Comparison of ENCODE assay signal across 8 mouse cellular contexts in the genomic region with DNA sequence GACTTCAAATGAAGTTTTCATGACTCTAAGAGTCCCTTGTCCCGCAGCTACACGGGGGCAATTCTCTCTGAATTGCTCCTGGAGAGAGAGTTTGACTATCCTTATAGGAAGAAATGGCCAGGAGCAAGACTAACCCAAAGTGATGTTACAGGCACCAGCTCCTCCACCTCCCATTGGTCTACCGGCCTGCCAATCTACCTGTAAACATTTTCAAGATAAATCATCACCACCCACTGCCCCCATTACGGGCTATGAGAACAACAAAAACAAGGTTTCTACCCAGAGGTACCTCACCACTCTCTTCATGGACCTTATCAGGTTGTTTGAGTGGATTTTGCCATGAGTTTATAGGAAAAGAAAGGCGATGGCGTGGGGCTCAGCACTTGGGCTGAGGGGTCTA. TPM values are rescaled to one million over a fixed set of nuclear protein-coding genes. Genes with fewer than 3 reads are reported as not detected.
DNase-seq lines count a peak whose midpoint lies in the region; ATAC-seq lines count a peak whose summit lies in the region.

No protein-coding gene starts in this region.

- no peak overlapping the region for H3K27ac ChIP-seq in forebrain, embryonic 12.5 days
- H3K27ac ChIP-seq in intestine, embryonic 16.5 days (ENCODE audit: low read length) = peak overlapping the region; percentile 90
- no peak overlapping the region for H3K27ac ChIP-seq in midbrain, embryonic 10.5 days (replicated peaks)

- no peak overlapping the region for H3K9ac ChIP-seq in forebrain, embryonic 12.5 days
- H3K9ac ChIP-seq in intestine, embryonic 16.5 days (ENCODE audit: low read depth, low read length) = peak overlapping the region; percentile 87

- no peak for ATAC-seq in forebrain, embryonic 12.5 days (ENCODE audit: low FRiP score)
- no peak for ATAC-seq in intestine, embryonic 16.5 days
- ATAC-seq in cerebellum, adult (ENCODE audit: insufficient number of reproducible peaks, low FRiP score, low TSS enrichment) = no peak

- peaks cover 29% of the 10 kb centered on the region for H3K27me3 ChIP-seq in forebrain, embryonic 12.5 days
- no peaks in the 10 kb centered on the region for H3K27me3 ChIP-seq in intestine, embryonic 16.5 days (replicated peaks; ENCODE audit: control insufficient read depth, insufficient read depth, low read length)
- H3K27me3 ChIP-seq in midbrain, embryonic 10.5 days (ENCODE audit: low read depth, poor library complexity, severe bottlenecking) = peaks cover 48% of the 10 kb centered on the region

- 0 out of 2 replicates have a peak, but pooled peaks cover 3% of the 10 kb centered on the region for H3K9me3 ChIP-seq in forebrain, embryonic 12.5 days
- no peaks in the 10 kb centered on the region for H3K9me3 ChIP-seq in intestine, embryonic 16.5 days (ENCODE audit: control insufficient read depth, low read length)
- H3K9me3 ChIP-seq in midbrain, embryonic 10.5 days (replicated peaks) = peaks cover 3% of the 10 kb centered on the region; the same call in 1 of the 2 replicates

- DNase-seq in NIH3T3 (ENCODE audit: low read depth) = peak; percentile 56
- no peak for DNase-seq in midbrain, embryonic 10.5 days (ENCODE audit: low spot score)
- DNase-seq in layer of hippocampus, adult 9-10 months (ENCODE audit: low spot score) = no peak
- no peak for DNase-seq in cerebellum, postnatal 4 days (ENCODE audit: low spot score in 2 of 2)
- DNase-seq in adrenal gland, adult 8-10 months = no peak

- peak overlapping the region; percentile 93 for H3K4me2 ChIP-seq in forebrain, embryonic 12.5 days
- peak overlapping the region; percentile 57 for H3K4me2 ChIP-seq in intestine, embryonic 16.5 days (ENCODE audit: low read depth, low read length)

- H3K4me1 ChIP-seq in forebrain, embryonic 12.5 days = peaks cover 47% of the 10 kb centered on the region
- peaks cover 32% of the 10 kb centered on the region for H3K4me1 ChIP-seq in intestine, embryonic 16.5 days (ENCODE audit: control insufficient read depth, insufficient read depth, low read length)
- peaks cover 39% of the 10 kb centered on the region for H3K4me1 ChIP-seq in midbrain, embryonic 10.5 days

- H3K4me3 ChIP-seq in forebrain, embryonic 12.5 days (replicated peaks) = peak overlapping the region; percentile 60
- peak overlapping the region; percentile 74 for H3K4me3 ChIP-seq in intestine, embryonic 16.5 days (ENCODE audit: low read length)
- peak overlapping the region; percentile 71 for H3K4me3 ChIP-seq in midbrain, embryonic 10.5 days

- 52% methylated on average over 6 of the region's 6 CpGs for WGBS in forebrain, embryonic 12.5 days
- 30% methylated on average over 6 of the region's 6 CpGs for WGBS in intestine, embryonic 16.5 days
- 48% methylated on average over 6 of the region's 6 CpGs for WGBS in midbrain, embryonic 10.5 days

- no peaks in the 10 kb centered on the region for H3K36me3 ChIP-seq in forebrain, embryonic 12.5 days (replicated peaks)
- no peaks in the 10 kb centered on the region for H3K36me3 ChIP-seq in intestine, embryonic 16.5 days (ENCODE audit: control insufficient read depth, insufficient read depth, low read length)
- H3K36me3 ChIP-seq in midbrain, embryonic 10.5 days = no peaks in the 10 kb centered on the region

RNA-seq across cellular contexts. Expression of gene Egln3, which starts 1.4 kb away (rescaled TPM):
- polyA plus RNA-seq in forebrain, embryonic 12.5 days (2016; fragmentation: Nextera tagmentation; extraction: Ambion mirVana) = 3.8 and 3.9 TPM in 2 replicates
- polyA plus RNA-seq in intestine, embryonic 16.5 days (2015; fragmentation: Nextera tagmentation; extraction: Ambion mirVana) = 69.4 and 73.6 TPM in 2 replicates
- 2.7 and 3.5 TPM in 2 replicates for polyA plus RNA-seq in midbrain, embryonic 10.5 days (2016; fragmentation: Nextera tagmentation; extraction: Ambion mirVana)
- 1 to 10 TPM; 3.6 to 8.9 (median 5.1) TPM for total RNA-seq in adrenal gland, adult 8-10 months (2022)

Comparison
In these comparisons a context has a peak if more than half of its experiments do, and no peak if none do; other contexts are left out.
1. RNA of gene Egln3, which starts 1.4 kb away (polyA plus RNA-seq): 69.4 to 73.6 TPM in intestine, embryonic 16.5 days; 3.8 to 3.9 TPM in forebrain, embryonic 12.5 days and 2.7 to 3.5 TPM in midbrain, embryonic 10.5 days; every median in the first group is over 10 times any median in the second.
2. Peak in every context shown above with its lines, with median percentiles within 50 percentile points of each other: H3K4me3 ChIP-seq.